Mouse (Mus musculus) adrenal gland, adult (tissue): ENCODE measurements around the gene Chic2.
A peak's percentile ranks its signal among the peaks of the same experiment; 100 is the strongest.

Experiments
- DNase-seq, 2 experiments: peaks; one replicate each; pipeline ENCODE4 v3.0.0; 2022 to 2023; ENCODE audit warnings: low spot score in 1 of 2; ENCODE audit not compliant: inconsistent age in 2 of 2

Chic2 gene

DNA sequence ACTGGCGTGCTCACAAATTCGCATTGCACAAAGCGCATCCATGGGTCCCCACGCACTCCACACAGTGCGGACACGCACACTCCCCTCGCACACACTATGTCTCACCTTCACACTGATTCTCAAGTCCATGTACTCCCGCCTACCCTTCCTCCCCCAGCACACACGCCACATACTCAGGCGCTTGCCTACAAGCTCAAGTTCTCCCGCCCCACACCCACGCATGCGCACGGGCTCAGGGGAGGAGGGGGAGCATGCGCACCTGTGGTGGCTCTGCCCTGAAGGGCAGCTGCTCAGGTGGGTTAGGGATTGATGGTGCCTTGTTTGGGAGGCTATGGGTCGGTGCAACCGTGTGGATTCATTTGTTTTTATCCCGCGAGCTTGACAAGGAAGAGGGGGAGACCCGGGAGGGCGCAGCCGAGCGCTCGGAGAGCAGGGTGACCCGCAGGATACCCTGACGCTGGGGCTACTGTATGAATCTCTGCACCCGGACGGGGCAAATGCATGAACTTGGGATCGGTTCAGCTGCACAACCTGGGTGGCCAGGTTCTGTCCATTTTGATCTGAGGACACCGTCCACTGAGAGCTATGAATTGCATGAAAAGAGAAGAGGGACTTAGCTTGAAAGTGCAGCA lies 22.7 kb upstream of the Chic2 start:
- peak; percentile 27 to 69 for DNase-seq

DNA sequence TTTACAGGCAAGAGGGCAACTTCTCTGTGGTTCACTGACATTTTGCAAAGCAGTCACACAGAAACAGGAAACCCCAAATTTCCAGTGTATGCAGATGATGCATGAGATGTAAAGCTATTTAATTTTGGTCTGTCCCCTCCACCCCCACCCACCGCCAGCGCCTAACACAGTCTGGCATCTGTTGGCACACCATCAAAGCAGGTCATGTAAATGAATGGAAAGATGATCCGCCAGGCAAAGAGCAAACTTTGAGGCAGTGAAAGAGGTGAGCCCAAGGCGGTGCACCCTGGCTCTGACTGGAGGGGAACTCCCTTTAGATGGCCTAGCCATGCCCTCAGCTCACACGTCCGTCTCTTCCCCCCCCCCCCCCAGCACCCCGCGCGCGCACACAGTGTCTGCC lies 22.1 kb upstream of the Chic2 start:
- no peak for DNase-seq

DNA sequence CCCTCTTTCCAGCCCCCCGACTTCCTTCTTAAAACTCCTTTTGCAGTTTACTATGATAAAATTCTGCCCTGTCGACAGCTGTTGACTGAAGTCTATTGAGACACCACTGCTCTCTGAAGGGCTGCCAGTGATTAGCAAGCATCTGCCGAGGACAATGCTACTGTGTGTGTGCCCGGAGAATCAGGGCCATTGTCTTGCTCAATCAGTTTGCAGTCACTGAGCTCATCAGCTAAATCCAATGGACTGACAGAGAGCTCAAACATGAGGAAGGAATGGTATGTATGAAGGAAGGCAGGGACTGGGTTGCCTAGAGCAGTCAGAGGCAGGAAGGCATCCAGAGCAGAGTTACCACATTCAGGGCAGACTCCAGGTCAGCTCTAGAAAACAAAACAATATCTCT lies 18.6 kb upstream of the Chic2 start:
- peak in 1 of 2 experiments; percentile 85 for DNase-seq

DNA sequence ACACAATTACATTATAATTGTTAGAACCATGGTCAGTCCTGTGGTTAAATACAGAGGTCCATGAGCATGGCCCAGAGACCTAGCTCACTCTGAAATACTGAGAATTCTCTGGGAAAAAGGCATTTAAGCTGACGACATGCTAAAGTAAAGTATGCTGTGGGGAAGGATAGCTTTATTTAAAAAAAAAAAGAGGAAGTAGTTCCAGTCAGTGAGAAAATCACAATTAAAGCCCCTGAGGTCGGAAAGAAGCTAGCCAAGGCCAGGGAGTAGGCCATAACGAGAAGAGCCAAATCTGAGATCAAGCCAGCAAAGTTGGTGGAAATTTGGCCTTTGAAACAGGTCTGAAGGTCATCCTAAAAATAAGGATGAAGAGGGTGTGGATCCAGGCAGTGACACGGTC lies 6.5 kb upstream of the Chic2 start:
- DNase-seq: no peak

DNA sequence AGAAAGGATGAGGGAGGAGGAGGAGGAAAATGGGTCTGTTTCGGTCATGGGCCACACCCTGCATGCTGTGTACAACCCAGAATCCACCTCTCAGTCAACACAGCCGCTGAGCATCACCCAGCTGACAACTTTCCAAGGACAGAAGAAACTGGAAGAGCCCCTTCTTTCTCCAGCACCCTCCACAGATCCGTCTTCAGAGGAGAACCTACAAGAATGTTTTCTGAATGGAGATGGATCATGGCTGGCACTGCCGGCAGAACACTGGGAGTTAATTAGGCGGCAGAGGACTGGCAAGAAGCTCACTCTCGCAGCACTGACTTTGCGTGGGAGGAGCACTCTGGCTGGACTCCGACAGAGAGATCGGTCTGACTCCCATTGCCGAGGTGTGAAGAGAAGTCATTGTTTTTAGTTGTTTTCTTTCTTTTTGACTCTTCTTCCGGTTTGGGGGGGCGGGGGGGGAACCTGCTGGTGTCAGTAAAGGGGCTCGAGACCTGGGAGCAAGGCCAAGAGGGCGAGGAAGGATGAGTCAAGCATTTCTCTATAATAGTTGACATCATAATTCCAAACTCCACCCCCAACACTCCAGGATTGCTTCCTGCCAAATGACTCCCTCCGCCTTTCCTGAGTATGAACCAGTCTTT lies 2.2 kb upstream of the Chic2 start:
- peak; percentile 46 to 78 for DNase-seq

DNA sequence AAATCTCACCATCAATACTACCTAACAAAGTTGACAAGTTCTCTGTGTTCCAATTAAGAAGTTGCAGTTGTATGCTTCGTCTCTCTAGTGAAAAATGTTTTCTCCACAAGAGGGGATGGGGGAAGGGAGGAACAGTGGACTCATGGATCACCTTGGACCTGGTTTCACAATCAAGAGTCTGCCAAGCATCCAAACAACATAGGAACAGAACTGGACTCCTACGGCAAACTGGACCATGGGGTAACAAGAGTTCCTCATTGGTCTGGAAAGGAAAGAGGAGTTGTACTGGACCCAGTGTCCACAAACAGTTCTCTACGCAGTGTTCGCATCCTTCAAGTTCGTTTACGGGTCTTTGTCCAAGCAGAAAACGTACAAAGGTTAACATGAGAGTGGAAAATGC lies 797 bp upstream of the Chic2 start:
- peak in 1 of 2 experiments; percentile 63 for DNase-seq

DNA sequence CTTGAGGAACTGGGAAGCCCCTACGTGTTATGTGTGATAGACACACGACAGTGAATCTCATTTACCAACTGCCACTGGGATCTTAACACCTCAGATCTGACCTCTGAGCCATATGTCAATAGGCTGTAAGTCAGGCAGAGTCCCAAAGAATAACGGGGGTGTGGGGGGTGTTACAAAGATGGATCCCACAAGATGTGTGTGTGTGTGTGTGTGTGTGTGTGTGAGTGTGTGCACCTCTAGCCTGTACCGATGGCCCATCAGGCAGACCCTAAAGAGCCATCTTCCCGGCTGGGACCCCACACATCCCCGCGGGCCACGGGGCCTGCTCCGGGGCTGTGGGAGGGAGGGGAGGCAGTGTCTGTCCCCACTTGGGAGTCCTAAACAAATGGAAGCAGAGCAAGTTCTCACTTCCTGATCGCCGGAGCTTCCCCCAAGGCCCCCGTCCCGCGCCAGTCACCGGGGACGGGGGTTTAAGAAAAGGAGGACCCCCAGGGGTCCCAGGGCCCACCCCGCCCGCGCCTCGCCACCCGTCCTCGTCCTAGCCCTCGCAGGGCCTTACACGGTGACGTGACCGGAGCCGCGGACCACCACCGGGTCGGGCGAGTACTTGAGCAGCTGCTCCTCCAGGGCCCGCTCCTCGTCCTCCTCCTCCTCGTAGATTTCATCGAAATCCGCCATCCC lies 813 bp downstream of the Chic2 start:
- DNase-seq: no peak

DNA sequence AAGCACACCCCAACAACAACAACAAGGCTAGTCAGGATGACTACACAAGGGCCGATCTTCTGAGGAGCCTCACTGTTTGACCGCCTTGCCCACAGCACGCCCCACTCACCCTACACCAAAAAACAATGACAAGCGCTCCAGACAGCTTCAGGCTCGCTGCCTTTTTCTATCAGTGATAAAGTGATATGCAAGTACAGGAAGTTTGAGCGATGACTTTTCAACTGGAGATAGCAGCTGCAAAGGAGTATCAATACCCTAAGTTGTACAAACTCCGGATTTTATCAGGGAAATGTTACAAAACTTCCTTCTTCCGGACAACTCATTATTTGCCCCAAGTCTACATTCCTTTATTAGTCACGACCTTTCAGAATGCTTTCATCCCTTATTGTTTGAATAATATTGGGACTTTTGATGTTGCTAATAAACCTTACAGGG lies 1.5 kb downstream of the Chic2 start:
- peak in 1 of 2 experiments; percentile 62 for DNase-seq

DNA sequence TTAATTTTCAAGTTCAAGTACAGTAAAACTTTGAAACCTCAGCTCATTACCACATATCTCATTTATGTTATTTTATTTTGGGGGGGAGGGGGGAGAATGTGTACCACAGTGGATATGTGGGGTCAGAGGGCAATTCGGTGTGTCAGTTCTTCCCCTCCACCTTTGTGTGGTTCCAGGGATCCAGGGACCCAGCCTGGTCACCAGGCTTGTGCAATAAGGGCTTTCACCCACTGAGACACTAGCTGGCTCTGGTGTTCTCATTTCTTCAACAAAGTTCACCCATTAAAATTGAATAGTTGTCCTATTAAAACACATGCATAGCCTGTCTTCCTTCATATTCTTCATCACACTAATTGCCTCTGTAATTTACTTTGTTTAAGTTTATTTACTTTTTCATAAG lies 5.3 kb downstream of the Chic2 start:
- no peak for DNase-seq

DNA sequence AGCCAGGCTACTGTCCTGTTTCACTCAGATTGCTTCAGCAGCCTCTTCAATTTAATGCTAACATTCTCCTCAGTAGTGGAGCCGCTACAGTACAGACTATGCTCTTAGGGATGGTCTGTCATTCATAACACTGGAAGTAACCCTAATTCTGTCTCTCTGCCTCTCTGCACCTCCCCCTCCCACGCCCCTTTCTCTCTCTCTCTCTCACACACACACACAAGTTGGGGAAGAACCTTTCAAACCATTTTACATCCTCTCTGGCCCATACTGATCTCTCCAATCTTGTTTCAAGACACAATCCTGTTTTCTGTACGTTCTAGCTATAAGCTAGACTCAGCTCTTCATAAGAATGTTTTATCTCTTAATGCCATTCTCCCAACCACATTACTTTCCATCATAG lies 9.1 kb downstream of the Chic2 start:
- no peak for DNase-seq

DNA sequence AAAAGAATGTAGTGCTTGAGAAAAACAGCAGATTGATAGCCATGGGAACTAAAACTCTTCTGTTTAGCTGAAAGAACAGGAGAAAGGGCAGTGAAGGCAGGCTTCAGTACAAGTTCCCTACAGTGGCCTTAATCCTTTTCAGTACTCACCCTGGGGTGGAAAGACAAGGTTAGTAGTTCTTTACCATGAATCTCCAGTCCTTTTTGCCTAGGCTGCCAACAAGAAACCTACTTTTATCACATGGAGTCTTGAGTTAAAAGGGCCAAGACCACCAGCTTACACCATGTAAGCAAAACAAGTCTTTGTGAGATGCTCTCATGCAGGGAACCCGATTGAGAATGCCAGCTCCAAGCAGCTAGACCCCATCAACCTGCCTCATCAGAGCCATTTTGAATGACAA lies 29.8 kb downstream of the Chic2 start:
- DNase-seq: no peak

DNA sequence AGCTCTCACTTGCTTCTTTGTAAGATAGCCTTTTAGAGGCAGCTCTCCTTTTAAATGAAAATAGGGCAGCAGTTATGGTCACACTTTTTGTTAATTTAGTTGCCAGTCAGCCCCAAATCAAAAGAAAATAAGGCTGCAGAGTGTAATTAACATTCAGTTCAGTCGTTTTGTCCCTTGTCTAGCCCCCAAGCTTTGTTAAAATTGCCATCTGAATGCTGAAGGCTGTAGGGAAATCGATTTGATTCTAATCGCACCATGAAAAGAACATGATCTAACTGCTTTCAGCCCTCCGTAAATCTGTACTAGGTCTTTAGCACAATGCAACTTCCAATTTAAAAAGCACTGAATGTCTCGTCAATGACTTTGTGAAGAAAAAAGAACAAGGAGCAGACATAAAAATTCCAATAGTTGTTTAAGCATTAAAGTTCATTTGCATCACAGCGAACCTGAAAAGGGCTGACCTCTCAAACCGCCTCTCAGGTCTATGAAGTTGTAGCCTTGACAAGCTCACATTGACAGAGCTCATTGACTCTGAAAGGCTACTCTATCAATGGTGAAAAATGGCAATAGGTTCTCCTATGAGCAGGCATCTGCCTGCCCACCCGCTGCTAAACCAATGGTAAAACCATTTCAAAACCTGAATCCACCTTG lies 31.7 kb downstream of the Chic2 start:
- no peak for DNase-seq

DNA sequence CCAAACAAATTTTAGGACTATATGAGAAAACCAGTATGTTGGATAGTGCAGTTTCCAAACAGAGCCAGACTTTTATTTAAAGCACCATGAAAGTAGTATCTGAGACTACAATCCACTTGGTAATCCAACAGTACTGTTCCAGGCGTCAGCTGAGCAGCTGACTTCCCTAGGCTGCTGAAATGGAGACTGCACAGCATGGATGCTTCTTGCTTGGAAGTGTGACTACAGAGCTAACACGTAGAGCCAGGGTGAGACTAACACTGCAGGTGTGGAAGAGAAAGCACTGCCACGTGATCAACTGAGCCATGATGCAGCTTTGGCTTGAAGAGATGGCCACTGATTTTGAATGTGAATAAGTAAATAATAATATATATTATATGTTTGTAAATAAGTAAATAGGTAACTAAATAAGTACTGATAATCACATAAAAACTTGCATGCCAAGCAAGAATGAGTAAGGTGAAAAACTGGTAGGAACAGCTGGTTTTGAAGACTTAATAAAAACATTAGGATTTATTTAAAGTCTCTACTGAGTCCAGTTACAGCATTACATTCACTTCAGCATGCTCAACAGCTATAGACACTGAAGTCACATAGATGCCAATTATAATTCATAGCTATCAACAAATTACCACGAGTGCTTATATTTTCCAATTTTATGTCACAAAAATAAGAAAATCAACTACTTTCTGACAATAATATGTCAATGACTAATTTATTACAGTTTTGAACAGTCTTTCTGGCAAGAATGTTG lies 32.4 kb downstream of the Chic2 start:
- DNase-seq: no peak

DNA sequence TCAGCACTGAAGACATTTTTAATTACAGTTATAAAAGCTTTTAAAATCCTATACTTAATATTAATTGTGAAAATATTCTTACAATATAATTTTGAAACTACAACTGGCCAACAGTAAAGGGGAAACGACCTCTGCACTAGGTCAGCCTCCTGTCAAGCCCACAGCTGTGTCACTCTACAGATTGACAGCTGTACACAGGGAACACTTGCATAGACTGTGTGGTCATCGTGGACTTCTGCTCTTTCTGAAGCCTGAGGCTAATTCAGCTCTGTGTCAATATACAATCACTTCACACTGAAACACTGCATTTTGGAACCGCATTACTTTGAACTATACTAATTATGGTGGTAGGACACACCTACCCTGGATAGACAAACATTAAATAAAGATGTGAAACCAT lies 39.8 kb downstream of the Chic2 start:
- DNase-seq: no peak

DNA sequence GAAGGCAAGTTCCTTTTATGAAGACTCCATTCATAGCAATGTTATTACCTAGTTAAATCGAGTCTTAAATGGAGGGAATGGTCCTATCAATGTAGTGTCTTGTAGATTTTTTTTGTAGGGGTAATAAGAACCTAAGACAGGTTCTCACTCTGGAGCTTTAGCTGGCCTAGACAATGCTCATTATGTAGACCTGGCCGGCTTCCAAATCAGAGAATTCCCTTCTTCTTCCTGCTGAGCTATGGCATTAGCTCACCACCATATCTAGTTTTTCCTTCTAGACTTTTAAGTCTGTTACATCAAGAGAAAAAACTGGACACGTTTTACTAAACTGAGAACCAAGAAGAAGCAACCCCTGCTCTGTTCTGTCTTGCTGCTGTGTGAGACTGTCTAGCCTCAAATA lies 42.5 kb downstream of the Chic2 start:
- DNase-seq: no peak

DNA sequence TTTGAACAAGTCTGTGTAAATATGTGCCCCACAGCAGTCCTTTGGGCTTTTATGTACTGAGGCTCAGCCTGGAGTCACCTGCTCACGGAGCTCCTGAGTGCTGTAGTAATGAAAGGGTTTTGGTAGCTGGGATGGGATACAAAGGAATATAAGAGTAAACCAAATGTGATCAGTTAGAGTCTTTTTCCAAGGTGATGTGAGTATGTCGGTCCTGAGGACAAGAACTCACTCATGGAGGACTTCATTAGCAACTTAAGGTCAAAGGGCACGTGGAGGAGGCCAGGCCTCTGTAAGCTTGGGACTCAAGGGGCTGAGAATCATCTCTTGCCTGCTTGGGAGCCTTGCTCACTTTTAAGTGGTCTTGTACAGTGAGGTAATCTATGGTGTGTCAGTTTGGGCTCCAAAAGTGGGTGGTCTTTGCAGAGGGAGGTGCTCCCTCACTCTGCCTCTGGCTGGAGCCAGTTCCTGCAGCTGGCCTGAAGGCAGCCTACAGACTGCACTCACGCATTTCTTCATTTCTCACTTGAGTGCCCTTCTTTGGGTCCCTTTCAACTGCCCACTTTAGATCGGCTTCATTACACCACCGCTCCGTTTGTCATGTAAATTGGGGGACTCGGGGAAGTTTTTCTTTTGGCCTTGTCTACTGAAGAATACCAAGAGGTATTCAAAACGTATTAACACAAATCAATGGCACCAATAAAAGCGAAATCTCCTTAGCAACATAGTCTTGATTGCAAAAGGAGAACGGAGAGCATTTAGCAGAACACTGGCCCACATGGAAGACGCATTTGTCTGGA lies 45.7 kb downstream of the Chic2 start:
- DNase-seq: no peak

DNA sequence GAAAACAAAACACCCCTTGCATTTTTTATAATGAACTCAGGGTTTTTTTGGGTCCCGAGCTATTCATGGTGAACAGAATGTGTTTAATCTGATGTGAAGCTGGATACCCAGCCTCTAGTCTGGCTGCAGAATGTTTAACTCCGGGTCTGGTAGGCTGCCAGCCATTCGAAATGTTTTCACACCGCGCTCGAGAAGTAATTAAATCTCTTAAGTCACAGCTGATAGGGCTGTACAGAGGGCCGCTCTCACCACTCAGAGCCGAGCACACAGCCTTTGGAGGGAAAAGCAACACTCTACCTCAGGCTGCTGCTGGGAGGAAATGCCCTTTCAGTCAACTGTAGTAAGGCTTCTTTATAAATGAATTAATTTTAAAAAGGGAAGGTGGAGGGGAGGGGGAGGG lies 49.6 kb downstream of the Chic2 start:
- no peak for DNase-seq

DNA sequence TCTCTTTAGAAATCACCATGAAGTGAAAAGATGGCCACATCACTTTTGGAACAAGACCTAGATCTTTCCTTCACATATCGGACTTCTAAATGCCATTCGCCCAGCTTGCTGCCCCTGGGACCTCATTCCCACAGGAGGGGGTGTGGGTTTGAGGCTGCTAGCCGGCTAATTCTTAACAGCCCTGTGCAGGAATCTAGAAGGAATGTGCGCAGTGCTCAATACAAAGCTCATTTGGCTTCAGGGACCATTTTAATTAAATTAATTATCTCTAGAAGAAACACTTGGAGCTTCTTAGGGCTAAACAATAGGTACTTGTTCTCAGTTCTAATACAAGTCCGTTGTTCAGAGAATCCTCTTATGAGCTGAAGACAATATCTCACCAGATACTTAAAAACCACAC lies 60.5 kb downstream of the Chic2 start:
- no peak for DNase-seq

DNA sequence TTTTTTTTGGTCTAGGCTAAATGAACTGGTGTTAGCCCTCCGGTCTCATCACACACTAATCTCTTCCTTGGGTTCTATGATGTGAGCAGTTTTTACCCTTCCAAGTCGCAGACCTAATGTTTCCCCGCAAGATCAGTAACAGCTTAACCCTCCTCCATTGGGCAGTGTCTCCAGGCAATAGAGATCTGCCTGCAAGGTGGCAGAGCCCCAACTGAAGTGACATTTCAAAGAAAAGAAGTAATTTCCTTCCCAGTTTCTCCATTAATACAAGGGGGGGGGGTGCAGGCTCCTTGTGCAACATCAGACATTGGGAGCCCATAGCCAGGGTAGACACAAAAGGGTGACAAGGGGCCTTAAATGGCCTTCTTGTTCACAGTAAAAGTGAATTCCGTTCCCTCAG lies 64.0 kb downstream of the Chic2 start:
- DNase-seq: no peak

DNA sequence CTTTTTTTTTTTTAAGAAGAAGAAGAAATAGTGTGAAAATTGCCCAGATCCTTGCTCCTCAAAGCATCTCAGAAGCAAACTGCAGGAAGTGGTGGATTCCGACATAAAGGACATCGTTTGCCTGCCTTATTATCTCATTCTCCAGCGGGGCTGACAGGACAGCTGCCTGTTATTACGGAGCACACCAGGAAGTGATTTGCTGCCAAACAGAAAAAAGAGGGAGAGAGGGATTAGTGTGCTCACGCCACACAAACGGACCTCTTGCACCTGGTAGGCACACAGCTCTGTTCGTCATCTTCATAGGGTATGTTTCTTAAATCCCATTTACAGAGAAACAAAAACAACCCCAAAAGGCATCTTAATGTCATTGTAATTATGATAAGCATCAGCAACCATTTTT lies 64.4 kb downstream of the Chic2 start:
- DNase-seq: no peak

DNA sequence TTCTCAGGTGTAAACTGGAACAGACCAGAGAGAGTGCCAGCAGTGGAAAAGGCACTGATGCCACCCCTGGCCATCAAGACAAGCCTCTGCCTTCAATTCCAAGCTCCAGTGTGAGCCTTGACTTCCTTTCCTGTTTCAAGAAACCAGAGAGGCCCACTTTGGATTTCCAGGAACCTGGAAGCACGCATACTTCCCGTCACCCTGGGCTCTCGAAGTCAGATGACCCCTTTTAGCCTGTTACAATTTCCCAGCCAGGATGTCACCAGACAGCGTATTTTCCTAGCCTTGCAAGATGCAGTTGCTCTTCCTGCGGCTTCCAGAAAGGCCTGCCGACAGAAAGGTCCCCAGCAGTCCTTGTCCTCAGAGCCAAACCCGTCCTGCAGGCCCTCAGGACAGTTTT lies 65.0 kb downstream of the Chic2 start:
- no peak for DNase-seq
